Mouse (Mus musculus): ENCODE results near the gene Gon7.

- peak; percentile 32; the same call in 1 of the 2 replicates for TF ChIP-seq POLR2A (IDR thresholded peaks at IDR 0.05; ENCODE audit: control insufficient read depth, low read depth, low read length)
- no peak for TF ChIP-seq CTCF (IDR thresholded peaks at IDR 0.05; ENCODE audit: control insufficient read depth, insufficient read depth, insufficient replicate concordance, low read depth, low read length)
Observed at GRCm38 (mm10) chr12:102729855-102730797, 27.5 kb downstream of the Gon7 start.

Data from testis, adult 2 months (tissue).